In genomic region chr4:137743791-137744190, GRCm38 (mm10) we compare ENCODE assay signal across 16 mouse cellular contexts. TPM values are rescaled to one million over a fixed set of nuclear protein-coding genes. Genes with fewer than 3 reads are reported as not detected.
"Had no signal": no experiment of that assay in that cellular context is flagged by ENCODE, and none has a peak within 500 bp of the region (broad histone marks: within the 10 kb centered on the region; RNA-seq: fewer than 3 reads in every experiment).

No protein-coding gene starts in this region.

- H3K4me2 ChIP-seq: limb, embryonic 13.5 days; liver, embryonic 13.5 days; midbrain, embryonic 12.5 days; midbrain, embryonic 15.5 days; stomach, embryonic 15.5 days had no signal

- H3K36me3 ChIP-seq: limb, embryonic 10.5 days; limb, embryonic 13.5 days; liver, embryonic 13.5 days; midbrain, embryonic 15.5 days; stomach, embryonic 15.5 days had no signal

- H3K9me3 ChIP-seq: limb, embryonic 10.5 days; limb, embryonic 13.5 days; liver, embryonic 13.5 days; midbrain, embryonic 12.5 days; midbrain, embryonic 15.5 days; stomach, embryonic 15.5 days had no signal

- ATAC-seq: midbrain, embryonic 15.5 days had no signal

- H3K9ac ChIP-seq: limb, embryonic 13.5 days; liver, embryonic 13.5 days; midbrain, embryonic 12.5 days; midbrain, embryonic 15.5 days; stomach, embryonic 15.5 days had no signal

- H3K27ac ChIP-seq: kidney, postnatal 0 days; layer of hippocampus, adult 2 months; limb, embryonic 13.5 days; liver, embryonic 13.5 days; midbrain, embryonic 12.5 days; midbrain, embryonic 15.5 days; stomach, embryonic 15.5 days had no signal

- DNase-seq: layer of hippocampus, adult 9-11 months; liver, embryonic 13.5 days; lung, adult 2 months; lung, postnatal 14 days; right cerebral cortex, postnatal 25 days; spleen, adult 18-20 months; thymus, postnatal 25 days had no signal

- H3K4me3 ChIP-seq: layer of hippocampus, adult 2 months; limb, embryonic 10.5 days; limb, embryonic 13.5 days; liver, embryonic 13.5 days; midbrain, embryonic 12.5 days; midbrain, embryonic 15.5 days; stomach, embryonic 15.5 days had no signal

- H3K27me3 ChIP-seq: limb, embryonic 13.5 days; midbrain, embryonic 12.5 days; midbrain, embryonic 15.5 days; stomach, embryonic 15.5 days had no signal

- H3K4me1 ChIP-seq: midbrain, embryonic 12.5 days; stomach, embryonic 15.5 days had no signal

RNA-seq across cellular contexts. Expression of gene Alpl, which starts 52.4 kb away (rescaled TPM):
- total RNA-seq: megakaryocyte progenitor cell, adult 5-6 weeks; megakaryocyte-erythroid progenitor cell, adult 5-6 weeks had no signal
